8 mouse cellular contexts compared by ENCODE assay signal in genomic region chr5:25497369-25497719, GRCm38 (mm10). TPM values are rescaled to one million over a fixed set of nuclear protein-coding genes. Genes with fewer than 3 reads are reported as not detected.
DNase-seq lines count a peak whose midpoint lies in the region; ATAC-seq lines count a peak whose summit lies in the region.

No protein-coding gene starts in this region.

- peak; percentile 18 for DNase-seq in adrenal gland, postnatal 14 days
- no peak for DNase-seq in adrenal gland, adult 2 months
- DNase-seq in right cerebral cortex, postnatal 4 days, result peak; percentile 4
- no peak for DNase-seq in right cerebral cortex, postnatal 25 days
- DNase-seq in liver, result peak; percentile 56
- no peak for DNase-seq in urinary bladder, postnatal 25 days (ENCODE audit: low spot score)

- no peaks in the 10 kb centered on the region for H3K36me3 ChIP-seq in heart, embryonic 11.5 days (ENCODE audit: control insufficient read depth, insufficient read depth, low read length)
- no peaks in the 10 kb centered on the region for H3K36me3 ChIP-seq in neural tube, embryonic 15.5 days

- H3K4me2 ChIP-seq in heart, embryonic 11.5 days, result peak overlapping the region; percentile 81
- H3K4me2 ChIP-seq in neural tube, embryonic 15.5 days, result peak overlapping the region; percentile 82

- no peaks in the 10 kb centered on the region for H3K27me3 ChIP-seq in heart, embryonic 11.5 days (ENCODE audit: control insufficient read depth, insufficient read depth, low read length)
- no peaks in the 10 kb centered on the region for H3K27me3 ChIP-seq in neural tube, embryonic 15.5 days (replicated peaks)

- H3K4me3 ChIP-seq in heart, embryonic 11.5 days (ENCODE audit: low read depth, low read length), result peak overlapping the region; percentile 97
- H3K4me3 ChIP-seq in neural tube, embryonic 15.5 days (replicated peaks), result peak overlapping the region; percentile 98

- peaks cover 10% of the 10 kb centered on the region; the same call in 1 of the 2 replicates for H3K4me1 ChIP-seq in heart, embryonic 11.5 days (ENCODE audit: control insufficient read depth, insufficient read depth, low read length)
- peaks cover 25% of the 10 kb centered on the region for H3K4me1 ChIP-seq in neural tube, embryonic 15.5 days

- H3K27ac ChIP-seq in heart, embryonic 11.5 days (ENCODE audit: low read depth, low read length), result 0 out of 2 replicates have a peak overlapping the region, but pooled peaks have one; percentile 97
- H3K27ac ChIP-seq in neural tube, embryonic 15.5 days (replicated peaks), result peak overlapping the region; percentile 99

- 3% methylated on average over 10 of the region's 10 CpGs for WGBS in heart, embryonic 11.5 days (ENCODE audit: insufficient replicate concordance)
- under 1% methylated on average over 10 of the region's 10 CpGs for WGBS in neural tube, embryonic 15.5 days

- no peak for ATAC-seq in heart, embryonic 11.5 days (replicated peaks; ENCODE audit: insufficient number of reproducible peaks, low FRiP score, low TSS enrichment)
- no peak for ATAC-seq in neural tube, embryonic 15.5 days (ENCODE audit: low FRiP score)

- no peaks in the 10 kb centered on the region for H3K9me3 ChIP-seq in heart, embryonic 11.5 days (replicated peaks; ENCODE audit: control insufficient read depth, low read length)
- H3K9me3 ChIP-seq in neural tube, embryonic 15.5 days (replicated peaks), result no peaks in the 10 kb centered on the region

- peak overlapping the region; percentile 98 for H3K9ac ChIP-seq in heart, embryonic 11.5 days (ENCODE audit: low read depth, low read length)
- peak overlapping the region; percentile 96 for H3K9ac ChIP-seq in neural tube, embryonic 15.5 days (replicated peaks)

RNA-seq across cellular contexts. Expression of gene Kmt2c, which starts 1.2 kb away (rescaled TPM):
- 54.3 and 55.9 TPM in 2 replicates for total RNA-seq in adrenal gland, postnatal 14 days (2021)
- total RNA-seq in adrenal gland, adult 2 months (2021), result 10 to 100 TPM; 42.7 to 54.1 TPM
- polyA plus RNA-seq in adrenal gland, adult 2 months (2012; rRNA removed), result 6.8 and 8.3 TPM in 2 replicates
- 9.8 and 12.9 TPM in 2 replicates for polyA plus RNA-seq in heart, embryonic 11.5 days (2014; fragmentation: Nextera tagmentation; extraction: Ambion mirVana)
- 13.9 and 14.0 TPM in 2 replicates for polyA plus RNA-seq in neural tube, embryonic 15.5 days (2015; fragmentation: Nextera tagmentation; extraction: Ambion mirVana)

RNA-seq across cellular contexts. Expression of gene Cct8l1, which starts 18.5 kb away (rescaled TPM):
- total RNA-seq in adrenal gland, postnatal 14 days (2021), result not detected in 2 replicates
- total RNA-seq in adrenal gland, adult 2 months (2021), result not detected
- not detected in 2 replicates for polyA plus RNA-seq in adrenal gland, adult 2 months (2012; rRNA removed)
- not detected in 2 replicates for polyA plus RNA-seq in heart, embryonic 11.5 days (2014; fragmentation: Nextera tagmentation; extraction: Ambion mirVana)
- 0.11 and 0.22 TPM in 2 replicates for polyA plus RNA-seq in neural tube, embryonic 15.5 days (2015; fragmentation: Nextera tagmentation; extraction: Ambion mirVana)

Comparison
In these comparisons a context has a peak if more than half of its experiments do, and no peak if none do; other contexts are left out.
1. DNase-seq: peak in adrenal gland, postnatal 14 days (single experiment), right cerebral cortex, postnatal 4 days (single experiment) and liver (single experiment); none in adrenal gland, adult 2 months (single experiment), right cerebral cortex, postnatal 25 days (single experiment) and urinary bladder, postnatal 25 days (single experiment).